Mouse (Mus musculus) erythroblast, embryonic 14.5 days (primary cell): Measurements from ENCODE around the gene Rpl23a.

Source experiments
- GATA1 ChIP-seq: IDR thresholded peaks from 2 replicates; pipeline ENCODE4 v1.6.1; 2012; ENCODE audit warnings: low read length, inconsistent platforms, mixed read lengths
- TAL1 ChIP-seq: IDR thresholded peaks from 3 replicates; pipeline ENCODE4 v1.6.1; 2012; ENCODE audit warnings: low read length, inconsistent platforms, mixed read lengths

DNA sequence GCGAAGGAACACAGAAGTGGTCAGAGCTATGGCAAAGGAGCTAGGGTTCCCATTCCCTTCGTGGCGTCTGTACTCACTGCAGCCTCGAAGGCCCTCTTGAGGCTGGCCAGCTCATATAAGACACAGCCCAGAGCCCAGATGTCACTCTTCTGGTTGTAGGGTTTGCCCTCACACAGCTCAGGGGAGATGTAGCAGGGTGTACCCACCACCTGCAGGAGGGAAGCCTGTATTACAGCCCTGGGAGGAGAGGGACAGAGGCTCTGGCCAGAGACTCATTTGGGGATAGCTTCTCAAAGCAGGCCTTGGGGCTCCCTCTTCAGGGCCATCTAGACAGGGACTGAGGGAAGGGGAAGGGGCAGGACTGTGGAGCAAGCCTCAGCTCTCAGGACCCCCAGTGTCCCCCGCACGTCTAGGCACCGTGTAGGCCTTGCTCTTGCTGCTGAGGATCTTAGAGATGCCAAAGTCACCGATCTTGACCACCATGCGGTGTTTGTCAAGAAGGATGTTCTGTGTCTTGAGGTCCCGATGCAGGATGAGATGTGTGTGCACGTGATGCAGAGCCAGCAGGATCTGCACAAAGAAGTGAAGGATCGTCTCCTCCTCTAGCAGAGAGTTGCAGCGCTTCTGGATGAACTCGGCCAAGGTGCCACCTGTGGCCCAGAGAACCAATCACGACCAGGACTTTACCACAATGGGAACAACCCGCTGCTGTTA, 11.2 kb downstream of the Rpl23a start:
- no peak for TF ChIP-seq TAL1
- no peak for TF ChIP-seq GATA1
